In genomic region chr5:35177332-35177731, GRCm38 (mm10) we compare ENCODE assay signal across 8 mouse cellular contexts.
DNase-seq lines count a peak whose midpoint lies in the region; ATAC-seq and TF ChIP-seq lines count a peak whose summit lies in the region.

No protein-coding gene starts in this region.

- no peaks in the 10 kb centered on the region for H3K36me3 ChIP-seq in heart, postnatal 0 days (replicated peaks; ENCODE audit: control insufficient read depth, insufficient read depth, low read length)
- H3K36me3 ChIP-seq in thymus, adult 2 months (ENCODE audit: control insufficient read depth, insufficient read depth, low read length), result no peaks in the 10 kb centered on the region
- no peaks in the 10 kb centered on the region for H3K36me3 ChIP-seq in limb, embryonic 10.5 days

- ATAC-seq in heart, postnatal 0 days (ENCODE audit: insufficient read depth, low read depth), result no peak

- no peaks in the 10 kb centered on the region for H3K27me3 ChIP-seq in heart, postnatal 0 days (ENCODE audit: control insufficient read depth, insufficient read depth, low read length)
- H3K27me3 ChIP-seq in thymus, adult 2 months (ENCODE audit: control insufficient read depth, insufficient read depth, low read length), result no peaks in the 10 kb centered on the region
- H3K27me3 ChIP-seq in limb, embryonic 10.5 days (ENCODE audit: low read depth, poor library complexity, severe bottlenecking), result no peaks in the 10 kb centered on the region

- peak; percentile 48 for TF ChIP-seq CTCF in heart, postnatal 0 days (IDR thresholded peaks at IDR 0.05; ENCODE audit: low read depth)
- no peak; the same call in 1 of the 2 replicates for TF ChIP-seq CTCF in thymus, adult 2 months (IDR thresholded peaks at IDR 0.05; ENCODE audit: borderline replicate concordance, control insufficient read depth, extremely low read depth, insufficient read depth, low read length, poor library complexity)

- no peaks in the 10 kb centered on the region for H3K9me3 ChIP-seq in heart, postnatal 0 days (replicated peaks; ENCODE audit: control insufficient read depth, low read length)
- no peaks in the 10 kb centered on the region for H3K9me3 ChIP-seq in limb, embryonic 10.5 days (replicated peaks)

- WGBS in heart, postnatal 0 days, result 61% methylated on average over 4 of the region's 4 CpGs
- WGBS in thymus, adult 2 months, result 78% methylated on average over 4 of the region's 4 CpGs
- WGBS in limb, embryonic 10.5 days, result 69% methylated on average over 4 of the region's 4 CpGs

- H3K27ac ChIP-seq in heart, postnatal 0 days (ENCODE audit: low read depth), result no peak overlapping the region
- no peak overlapping the region for H3K27ac ChIP-seq in thymus, adult 2 months (ENCODE audit: control insufficient read depth, insufficient read depth, low read length)
- no peak overlapping the region for H3K27ac ChIP-seq in limb, embryonic 10.5 days

- H3K4me3 ChIP-seq in heart, postnatal 0 days (ENCODE audit: low read depth, low read length), result no peak overlapping the region
- H3K4me3 ChIP-seq in thymus, adult 2 months (ENCODE audit: control insufficient read depth, insufficient read depth, low read length), result no peak overlapping the region
- no peak overlapping the region for H3K4me3 ChIP-seq in limb, embryonic 10.5 days

- no peak for DNase-seq in heart, postnatal 0 days (ENCODE audit: low spot score)
- no peak for DNase-seq in heart, postnatal 14 days
- DNase-seq in thymus, adult 2 months, result peak; percentile 26
- DNase-seq in thymus, adult 18-20 months, result no peak
- peak; percentile 28 to 30 for DNase-seq in frontal cortex, postnatal 36 days (ENCODE audit: low spot score in 2 of 2)
- peak; percentile 24 for DNase-seq in thymus, postnatal 0 days (ENCODE audit: low spot score)
- no peak for DNase-seq in testis, postnatal 14 days (ENCODE audit: low spot score)
- DNase-seq in limb, embryonic 10.5 days (ENCODE audit: low spot score), result no peak

- intact Hi-C loops in heart, postnatal 14 days (cut with DNase I), result loop anchor here (1.0 kb wide), 1 partner anchor 172 kb away; no protein-coding TSS in a partner anchor

- TF ChIP-seq EP300 in heart, postnatal 0 days (IDR thresholded peaks at IDR 0.05; ENCODE audit: low read depth), result no peak

- no peak overlapping the region for H3K4me2 ChIP-seq in heart, postnatal 0 days (ENCODE audit: low read depth, low read length)

- no peaks in the 10 kb centered on the region for H3K4me1 ChIP-seq in heart, postnatal 0 days (ENCODE audit: control insufficient read depth, insufficient read depth)
- 0 out of 2 replicates have a peak, but pooled peaks cover 5% of the 10 kb centered on the region for H3K4me1 ChIP-seq in thymus, adult 2 months (replicated peaks; ENCODE audit: control insufficient read depth, insufficient read depth, low read length)
- 0 out of 2 replicates have a peak, but pooled peaks cover 2% of the 10 kb centered on the region for H3K4me1 ChIP-seq in limb, embryonic 10.5 days

- no peak overlapping the region for H3K9ac ChIP-seq in heart, postnatal 0 days (replicated peaks; ENCODE audit: low read depth, low read length)

- TF ChIP-seq POLR2A in thymus, adult 2 months (IDR thresholded peaks at IDR 0.05; ENCODE audit: control insufficient read depth, extremely low read depth, insufficient read depth, low read length, poor library complexity), result no peak

Comparison
In these comparisons a context has a peak if more than half of its experiments do, and no peak if none do; other contexts are left out.
1. DNase-seq: peak in thymus, adult 2 months (single experiment), frontal cortex, postnatal 36 days (2 of 2) and thymus, postnatal 0 days (single experiment); none in heart, postnatal 0 days (single experiment), heart, postnatal 14 days (0 of 2), thymus, adult 18-20 months (0 of 2), testis, postnatal 14 days (single experiment) and limb, embryonic 10.5 days (single experiment).